Mouse (Mus musculus) forebrain, embryonic 11.5 days (tissue): ENCODE data around the gene Bnc2. TPM values are rescaled to one million over a fixed set of nuclear protein-coding genes. Genes with fewer than 3 reads are reported as not detected.

Source experiments
- ATAC-seq: fragments of 200-750 bp; cut with Nextera tagmentation; replicated peaks from 2 replicates; pipeline ENCODE4 v1.8.0; 2017; ENCODE audit warnings: moderate TSS enrichment; ENCODE audit not compliant: low FRiP score
- DNase-seq: peaks from one replicate; pipeline ENCODE4 v3.0.0-alpha.2; 2017; ENCODE audit warnings: low spot score
- H3K27ac ChIP-seq: fragments of 300-500 bp; sonication (generic); 2 replicates; pipeline ENCODE4 v1.5.1; 2014; ENCODE audit warnings: low read depth, low read length
- H3K27me3 ChIP-seq: fragments of 300-500 bp; sonication (generic); 2 replicates; pipeline ENCODE4 v1.6.1; 2014; ENCODE audit warnings: mild to moderate bottlenecking, low read length, mixed read lengths; ENCODE audit not compliant: control insufficient read depth, insufficient read depth
- H3K36me3 ChIP-seq: fragments of 300-500 bp; sonication (generic); 2 replicates; pipeline ENCODE4 v1.6.1; 2014; ENCODE audit warnings: mild to moderate bottlenecking, low read length, moderate library complexity, mixed read lengths; ENCODE audit not compliant: control insufficient read depth, insufficient read depth
- H3K4me1 ChIP-seq: fragments of 300-500 bp; sonication (generic); replicated peaks from 2 replicates; pipeline ENCODE4 v1.6.1; 2014; ENCODE audit warnings: low read length, mixed read lengths; ENCODE audit not compliant: control insufficient read depth, insufficient read depth
- H3K4me2 ChIP-seq: fragments of 300-500 bp; sonication (generic); 2 replicates; pipeline ENCODE4 v1.6.1; 2014; ENCODE audit warnings: low read depth, mild to moderate bottlenecking, low read length, moderate library complexity, mixed read lengths; ENCODE audit not compliant: severe bottlenecking
- H3K4me3 ChIP-seq: fragments of 300-500 bp; sonication (generic); 2 replicates; pipeline ENCODE4 v1.5.1; 2014; ENCODE audit warnings: low read depth, low read length
- H3K9ac ChIP-seq: fragments of 300-500 bp; sonication (generic); 2 replicates; pipeline ENCODE4 v1.6.1; 2014; ENCODE audit warnings: low read length
- H3K9me3 ChIP-seq: fragments of 300-500 bp; sonication (generic); 2 replicates; pipeline ENCODE4 v1.6.1; 2016; ENCODE audit warnings: low read length, mixed read lengths; ENCODE audit not compliant: control insufficient read depth
- WGBS: fragments of 180-500 bp; shearing (Covaris S2); extraction: QIAGEN DNeasy Blood & Tissue Kit; methylation state at CpG from one replicate; pipeline ENCODE4 v1.1.7; 2014; 5-methylcytosine and 5-hydroxymethylcytosine counted together
- polyA plus RNA-seq: library from polyadenylated mRNA; unstranded; fragments of >200 nt; fragmentation: Nextera tagmentation; extraction: Ambion mirVana; gene quantifications from 2 replicates; pipeline ENCODE4 v1.2.1, GENCODE M21; 2014

Gene Bnc2
- polyA plus RNA-seq, 1 experiment from 2014 or later: 7.5 TPM

- 94% methylated on average over 3 of the region's 3 CpGs for WGBS
- DNase-seq: no peak
- no peaks in the 10 kb centered on the region for H3K36me3 ChIP-seq
- no peak overlapping the region for H3K9ac ChIP-seq
- no peak overlapping the region for H3K27ac ChIP-seq
- H3K4me2 ChIP-seq: no peak overlapping the region
- H3K9me3 ChIP-seq: no peaks in the 10 kb centered on the region
- H3K4me1 ChIP-seq: no peaks in the 10 kb centered on the region
- H3K27me3 ChIP-seq: no peaks in the 10 kb centered on the region
- H3K4me3 ChIP-seq: no peak overlapping the region
- no peak for ATAC-seq
Measured at GRCm38 (mm10) chr4:84507551-84507950, 167.5 kb downstream of the Bnc2 start.

GRCm38 (mm10) chr4:84502581-84503269 lies 172.3 kb downstream of the Bnc2 start:
- DNase-seq (no peak), ATAC-seq (no peak)
- WGBS: 79% methylated on average over 8 of the region's 8 CpGs
- Histone ChIP-seq H3K4me1 (no peaks in the 10 kb centered on the region), H3K9ac (no peak overlapping the region), H3K9me3 (no peaks in the 10 kb centered on the region), H3K4me3 (no peak overlapping the region), H3K27ac (no peak overlapping the region), H3K27me3 (no peaks in the 10 kb centered on the region), H3K4me2 (no peak overlapping the region), H3K36me3 (no peaks in the 10 kb centered on the region)

- Histone ChIP-seq H3K27ac (no peak overlapping the region), H3K36me3 (no peaks in the 10 kb centered on the region), H3K27me3 (no peaks in the 10 kb centered on the region), H3K9me3 (no peaks in the 10 kb centered on the region), H3K4me1 (no peaks in the 10 kb centered on the region), H3K4me2 (no peak overlapping the region), H3K9ac (no peak overlapping the region), H3K4me3 (no peak overlapping the region)
- WGBS: 67% methylated on average over 4 of the region's 4 CpGs
- DNase-seq (no peak), ATAC-seq (no peak)
Measured at GRCm38 (mm10) chr4:84500796-84501349, 174.2 kb downstream of the Bnc2 start.

GRCm38 (mm10) chr4:84500259-84500658 lies 174.8 kb downstream of the Bnc2 start:
- H3K4me1 ChIP-seq: no peaks in the 10 kb centered on the region
- ATAC-seq (no peak), DNase-seq (no peak)

GRCm38 (mm10) chr4:84498469-84498868 lies 176.6 kb downstream of the Bnc2 start:
- ATAC-seq: no peak

More at GRCm38 (mm10) chr4:84500259-84500658, 174.8 kb downstream of the Bnc2 start:
- Histone ChIP-seq H3K36me3 (no peaks in the 10 kb centered on the region), H3K4me3 (no peak overlapping the region), H3K4me2 (no peak overlapping the region), H3K9ac (no peak overlapping the region), H3K27ac (no peak overlapping the region), H3K9me3 (no peaks in the 10 kb centered on the region), H3K27me3 (no peaks in the 10 kb centered on the region)
- 78% methylated on average over 9 of the region's 9 CpGs for WGBS

GRCm38 (mm10) chr4:84488323-84488722 lies 186.8 kb downstream of the Bnc2 start:
- ATAC-seq (no peak), DNase-seq (no peak)
- 75% methylated on average over 5 of the region's 5 CpGs for WGBS
- no peaks in the 10 kb centered on the region for H3K27me3 ChIP-seq
- H3K4me2 ChIP-seq: no peak overlapping the region
- H3K27ac ChIP-seq: no peak overlapping the region
- H3K9me3 ChIP-seq: no peaks in the 10 kb centered on the region
- no peaks in the 10 kb centered on the region for H3K36me3 ChIP-seq
- no peak overlapping the region for H3K9ac ChIP-seq
- H3K4me3 ChIP-seq: no peak overlapping the region
- H3K4me1 ChIP-seq: no peaks in the 10 kb centered on the region

More at GRCm38 (mm10) chr4:84498469-84498868, 176.6 kb downstream of the Bnc2 start:
- H3K27ac ChIP-seq: no peak overlapping the region
- H3K4me3 ChIP-seq: no peak overlapping the region
- no peaks in the 10 kb centered on the region for H3K36me3 ChIP-seq
- no peaks in the 10 kb centered on the region for H3K27me3 ChIP-seq
- H3K4me1 ChIP-seq: no peaks in the 10 kb centered on the region
- H3K9me3 ChIP-seq: no peaks in the 10 kb centered on the region
- no peak overlapping the region for H3K9ac ChIP-seq
- 95% methylated on average over 6 of the region's 6 CpGs for WGBS
- no peak for DNase-seq
- H3K4me2 ChIP-seq: no peak overlapping the region

GRCm38 (mm10) chr4:84482680-84483079 lies 192.4 kb downstream of the Bnc2 start:
- Histone ChIP-seq H3K27me3 (no peaks in the 10 kb centered on the region), H3K4me1 (no peaks in the 10 kb centered on the region), H3K9ac (no peak overlapping the region), H3K36me3 (no peaks in the 10 kb centered on the region), H3K9me3 (no peaks in the 10 kb centered on the region), H3K4me2 (no peak overlapping the region), H3K4me3 (no peak overlapping the region), H3K27ac (no peak overlapping the region)
- WGBS: 80% methylated on average over 6 of the region's 6 CpGs
- DNase-seq (no peak), ATAC-seq (no peak)

- H3K27ac ChIP-seq: no peak overlapping the region
- H3K4me1 ChIP-seq: no peaks in the 10 kb centered on the region; the same call in 1 of the 2 replicates
- H3K27me3 ChIP-seq: no peaks in the 10 kb centered on the region
- H3K4me2 ChIP-seq: no peak overlapping the region
- H3K4me3 ChIP-seq: no peak overlapping the region
- no peaks in the 10 kb centered on the region for H3K9me3 ChIP-seq
- DNase-seq (no peak), ATAC-seq (no peak)
- H3K36me3 ChIP-seq: no peaks in the 10 kb centered on the region
- H3K9ac ChIP-seq: no peak overlapping the region
- WGBS: 72% methylated on average over 2 of the region's 2 CpGs
Measured at GRCm38 (mm10) chr4:84472643-84473042, 202.4 kb downstream of the Bnc2 start.
